Mouse (Mus musculus) ZHBTc4 (cell line): Measurements from ENCODE around the gene Tlx2.

ENCODE experiments used
- DNase-seq: peaks from one replicate; pipeline ENCODE4 v3.0.0-alpha.2; 2011; ENCODE audit warnings: low read depth, low spot score

Tlx2 gene

DNA sequence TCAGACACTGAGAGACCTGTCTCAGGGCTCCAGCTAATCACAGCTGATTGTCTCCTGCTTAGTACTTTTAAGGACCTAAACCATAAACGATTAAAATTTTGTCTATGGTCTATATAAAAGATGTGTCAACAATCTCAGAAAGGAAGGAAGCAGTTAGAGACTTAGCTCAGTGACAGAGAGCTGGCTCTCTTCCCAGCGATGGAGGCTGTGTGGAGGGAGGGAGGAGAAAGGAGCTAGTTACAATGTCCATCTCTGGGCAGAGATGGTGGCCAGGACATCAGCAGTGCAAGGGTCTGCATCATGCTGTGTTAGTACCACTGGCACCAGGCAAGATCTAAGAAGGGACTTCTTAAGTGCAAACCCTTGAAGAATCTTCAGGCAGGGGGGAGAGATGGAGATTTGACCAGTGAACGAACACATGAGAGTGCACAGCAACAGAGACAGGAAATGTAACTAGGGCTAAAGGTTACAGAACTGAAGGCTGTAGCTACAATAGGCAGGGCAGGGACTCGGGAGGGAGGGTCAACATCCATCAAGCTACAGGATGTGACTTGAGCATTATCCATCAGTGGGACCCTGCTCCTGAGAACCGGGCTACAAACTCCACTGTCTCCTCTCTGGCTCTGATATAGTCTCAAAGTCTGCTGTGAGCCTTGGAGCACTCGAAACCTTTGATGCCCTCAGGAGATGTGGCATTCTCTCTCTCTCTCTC lies 22.5 kb upstream of the Tlx2 start:
- DNase-seq, result no peak

DNA sequence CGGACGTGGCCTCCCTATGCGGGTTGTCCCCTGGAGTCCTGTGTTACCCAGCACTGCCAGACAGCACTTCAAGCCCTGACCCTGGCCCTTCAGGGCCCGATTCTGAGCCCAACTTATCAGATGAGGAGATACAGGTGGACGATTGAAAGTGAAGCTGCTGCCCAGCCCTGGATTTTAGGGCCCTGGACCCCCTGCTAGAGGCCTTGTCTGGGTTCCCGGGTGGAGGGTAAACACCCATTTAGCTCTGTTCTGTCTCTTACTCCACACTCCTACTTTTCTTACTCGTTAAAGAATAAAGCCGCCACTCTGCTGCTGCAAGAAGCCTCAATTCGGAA lies 17.8 kb upstream of the Tlx2 start:
- DNase-seq, result peak; percentile 14

DNA sequence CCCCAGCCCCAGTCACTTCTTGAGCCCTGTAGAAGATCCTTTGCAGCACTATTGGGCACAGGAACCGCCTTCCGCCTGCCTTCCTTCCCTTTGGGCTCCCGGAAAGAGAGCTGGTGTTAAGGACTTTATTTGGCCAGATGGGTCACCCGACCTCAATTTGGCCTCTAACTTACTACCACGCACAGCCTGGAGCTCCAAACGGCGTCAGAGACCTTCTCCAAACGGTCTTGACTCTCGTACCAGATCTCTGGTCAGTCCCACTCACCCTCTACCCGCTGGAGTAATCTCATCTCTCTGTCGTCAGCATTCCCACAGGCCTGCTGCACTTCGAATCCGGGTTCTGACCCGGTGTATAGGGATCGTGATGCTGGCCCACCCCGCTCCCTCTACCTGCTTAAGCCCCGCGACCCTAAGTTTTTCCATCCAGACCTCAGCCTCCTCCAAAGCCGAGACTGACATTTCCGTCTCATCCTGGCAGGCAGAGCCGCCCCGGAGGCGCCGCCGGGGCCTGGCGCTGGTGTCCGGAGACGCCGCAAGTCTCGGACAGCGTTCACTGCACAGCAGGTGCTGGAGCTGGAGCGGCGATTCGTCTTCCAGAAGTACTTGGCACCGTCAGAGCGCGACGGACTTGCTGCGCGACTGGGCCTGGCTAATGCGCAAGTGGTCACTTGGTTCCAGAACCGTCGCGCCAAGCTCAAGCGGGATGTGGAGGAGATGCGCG lies 17.3 kb upstream of the Tlx2 start:
- DNase-seq, result peak; percentile 61

- DNase-seq, result peak; percentile 45
These were observed 16.3 kb upstream of the Tlx2 start, which contains the start of gene Lbx2 for GRCm38 (mm10) chr6:83086121-83087035. Lbx2 (plus strand) TSS chr6:83086367.

DNA sequence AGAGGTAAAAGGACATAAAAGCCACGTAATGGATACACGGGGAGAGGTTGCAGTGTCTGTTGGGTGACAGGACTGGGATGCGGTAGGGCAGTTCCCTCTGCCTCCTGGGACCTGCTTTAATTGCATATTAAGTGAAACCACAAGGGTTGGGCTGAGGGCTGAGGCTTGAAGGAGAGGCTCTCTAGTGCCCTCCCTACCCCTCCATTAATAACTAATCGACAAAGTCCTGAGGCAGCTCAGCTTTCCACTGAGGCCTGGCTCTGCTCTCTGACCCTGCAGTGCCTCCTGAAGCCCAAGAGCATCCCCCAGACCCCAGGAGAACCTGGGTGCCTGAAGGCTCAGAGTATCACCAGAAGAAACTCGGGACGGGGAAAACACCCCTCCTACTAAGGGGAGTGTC lies 14.4 kb upstream of the Tlx2 start:
- no peak for DNase-seq

- DNase-seq, result no peak
These were observed 13.4 kb upstream of the Tlx2 start for GRCm38 (mm10) chr6:83083497-83083896.

DNA sequence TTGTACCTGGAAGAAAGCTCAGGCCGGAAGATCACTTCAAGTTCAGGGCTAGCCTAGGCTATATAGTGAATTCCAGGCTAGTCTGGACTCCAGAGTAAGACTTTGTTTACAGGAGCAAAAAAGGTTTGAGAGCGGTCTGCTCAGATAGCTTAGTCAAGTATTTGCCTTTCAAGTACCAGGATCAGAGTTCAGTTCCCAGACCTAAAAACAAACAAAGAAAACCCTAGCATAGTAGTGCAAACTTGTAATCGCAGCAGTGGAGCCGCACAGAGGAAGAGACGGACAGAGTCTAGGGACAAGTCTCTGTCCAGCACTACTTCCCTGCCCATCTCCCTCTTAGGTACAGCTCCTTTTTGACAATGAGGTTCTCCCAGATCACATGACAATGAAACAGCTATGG lies 10.1 kb upstream of the Tlx2 start:
- no peak for DNase-seq

GRCm38 (mm10) chr6:83078324-83078858 lies 8.3 kb upstream of the Tlx2 start:
- peak; percentile 98 for DNase-seq

GRCm38 (mm10) chr6:83077630-83078323 lies 7.7 kb upstream of the Tlx2 start, which contains the start of gene Pcgf1:
Pcgf1 (plus strand) TSS chr6:83077869.
- no peak for DNase-seq

DNA sequence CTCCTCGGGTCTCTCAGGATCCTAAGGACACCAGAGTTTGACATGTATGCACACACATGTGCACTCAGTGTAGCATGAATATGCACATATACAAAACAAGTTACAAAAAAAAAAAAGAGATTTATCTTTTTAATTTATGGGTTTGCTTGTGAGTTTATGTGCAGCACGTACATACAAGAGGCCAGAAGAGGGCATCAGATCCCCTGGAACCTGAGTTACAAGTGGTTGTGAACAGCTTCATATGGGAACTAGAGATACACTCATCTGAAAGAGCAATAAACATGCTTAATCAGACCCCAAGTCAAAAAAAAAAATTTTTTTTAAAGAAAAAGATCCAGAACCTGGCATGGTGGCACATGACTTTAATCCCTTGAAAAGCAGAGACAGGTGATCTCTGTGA lies 4.9 kb upstream of the Tlx2 start:
- no peak for DNase-seq

DNA sequence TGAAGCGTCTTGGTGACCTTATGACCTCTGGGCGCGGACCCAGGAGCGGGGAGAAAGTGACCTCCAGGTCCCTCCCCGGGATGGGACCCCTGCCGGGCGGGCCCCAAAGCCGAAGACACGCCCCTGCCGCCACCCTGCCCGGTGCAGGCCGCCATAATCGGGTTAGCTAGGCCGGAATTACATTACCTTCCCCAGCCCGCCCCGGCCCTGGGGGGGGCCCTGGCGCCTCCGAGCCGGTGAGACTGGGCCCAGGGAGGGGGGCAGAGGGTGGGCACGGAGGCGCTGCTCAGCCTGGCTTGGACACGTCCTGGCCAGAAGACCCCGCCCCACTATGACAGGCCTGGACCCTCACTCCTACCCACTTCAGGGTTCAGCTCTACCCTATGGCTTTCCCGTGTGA lies 1.1 kb upstream of the Tlx2 start:
- peak; percentile 27 for DNase-seq

GRCm38 (mm10) chr6:83070311-83071219 lies 472 bp upstream of the Tlx2 start:
- peak; percentile 81 for DNase-seq

DNA sequence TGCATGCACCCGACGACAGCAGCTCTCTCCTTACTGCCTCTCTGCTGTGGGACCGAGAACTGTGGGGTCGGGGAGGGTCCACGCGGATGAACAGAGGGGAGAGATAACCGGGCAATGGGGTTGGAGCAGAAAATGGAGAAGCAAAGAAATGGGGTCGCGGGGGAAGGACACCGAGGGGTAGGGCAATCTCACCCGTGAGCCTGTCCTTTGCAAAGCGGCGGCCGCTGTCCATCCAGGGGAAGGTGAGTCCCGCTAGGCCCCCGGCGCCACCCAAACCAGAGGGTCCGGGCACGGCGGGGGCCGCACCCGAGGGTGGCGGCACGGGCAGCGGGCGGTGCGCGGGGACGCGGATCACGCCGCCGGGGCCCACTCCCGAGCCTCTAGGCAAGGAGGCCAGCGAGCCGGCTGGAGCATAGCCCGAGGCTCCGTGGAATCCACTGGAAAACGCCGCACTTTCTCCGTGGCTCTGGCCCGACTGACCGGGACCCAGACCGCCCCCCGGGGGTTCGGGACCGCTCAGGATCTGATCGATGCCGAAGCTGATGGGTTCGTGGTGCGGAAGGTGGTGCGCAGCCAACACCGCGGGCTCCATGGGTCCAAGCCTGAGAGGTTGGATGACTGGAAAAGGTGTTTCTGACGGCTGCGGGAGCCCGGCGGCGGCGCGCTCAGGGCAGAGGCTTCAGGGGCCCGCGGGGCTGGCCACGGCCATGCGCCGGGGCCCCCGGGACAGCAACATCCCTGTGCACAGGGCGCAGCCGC lies 426 bp downstream of the Tlx2 start:
- peak; percentile 52 for DNase-seq

DNA sequence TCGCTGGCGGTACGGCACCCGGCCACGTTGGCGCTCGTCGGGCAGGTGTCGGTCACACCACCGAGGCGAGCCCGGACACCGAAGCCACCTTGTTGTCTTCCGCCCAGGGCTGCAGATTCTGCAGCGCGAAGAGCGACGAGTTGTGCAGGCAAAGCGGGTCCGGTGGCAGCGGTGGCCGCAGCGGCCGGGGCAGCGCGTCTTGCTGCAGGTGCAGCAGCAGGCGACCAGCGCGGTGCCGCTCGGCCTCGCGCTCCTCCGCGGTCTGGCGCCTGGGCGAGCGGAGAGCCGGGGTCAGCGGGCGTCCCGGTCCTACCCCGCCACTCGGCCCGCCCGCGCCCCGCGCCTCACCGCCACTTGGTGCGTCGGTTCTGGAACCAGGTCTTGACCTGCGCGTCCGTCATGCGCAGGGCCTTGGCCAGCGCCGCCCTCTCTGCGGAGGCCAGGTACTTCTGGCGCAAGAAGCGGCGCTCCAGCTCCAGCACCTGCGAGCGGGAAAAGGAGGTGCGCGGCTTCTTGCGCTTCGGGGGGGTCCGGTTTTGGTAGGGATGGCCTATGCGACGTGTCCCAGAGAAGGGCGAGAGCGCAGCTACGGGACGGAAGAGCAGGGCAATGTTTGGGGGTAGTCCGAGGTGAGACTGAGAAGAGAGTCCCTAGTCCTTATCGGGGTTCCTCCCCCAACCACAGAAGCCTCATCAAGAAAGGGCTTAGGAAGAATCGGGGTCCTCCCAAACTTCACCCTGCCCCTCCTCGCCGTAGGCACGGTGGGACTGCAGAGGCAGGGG lies 1.2 kb downstream of the Tlx2 start:
- DNase-seq, result peak; percentile 47

GRCm38 (mm10) chr6:83068221-83068620 lies 1.9 kb downstream of the Tlx2 start:
- peak; percentile 62 for DNase-seq

DNA sequence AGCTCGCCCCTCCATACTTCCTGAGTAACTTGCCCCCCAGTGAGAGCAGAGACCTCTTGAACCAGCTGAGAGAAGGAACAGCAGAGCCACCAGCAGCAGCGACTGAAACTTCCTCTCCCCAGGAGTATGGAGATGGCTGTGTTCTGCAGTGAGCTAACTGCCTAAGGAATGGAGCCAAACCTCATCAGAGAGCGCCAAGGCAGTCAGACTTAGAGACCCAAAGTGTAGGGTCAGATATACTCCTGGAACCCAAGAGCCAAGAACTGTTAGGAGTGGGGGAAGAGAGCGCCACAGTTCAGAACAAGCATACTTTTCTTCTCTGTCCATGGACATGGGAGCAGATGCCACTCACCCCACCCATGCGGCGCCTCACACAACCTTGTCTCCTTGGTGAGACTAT lies 3.7 kb downstream of the Tlx2 start:
- peak; percentile 63 for DNase-seq

- peak; percentile 38 for DNase-seq
These were observed 4.1 kb downstream of the Tlx2 start for GRCm38 (mm10) chr6:83065995-83066394.

DNA sequence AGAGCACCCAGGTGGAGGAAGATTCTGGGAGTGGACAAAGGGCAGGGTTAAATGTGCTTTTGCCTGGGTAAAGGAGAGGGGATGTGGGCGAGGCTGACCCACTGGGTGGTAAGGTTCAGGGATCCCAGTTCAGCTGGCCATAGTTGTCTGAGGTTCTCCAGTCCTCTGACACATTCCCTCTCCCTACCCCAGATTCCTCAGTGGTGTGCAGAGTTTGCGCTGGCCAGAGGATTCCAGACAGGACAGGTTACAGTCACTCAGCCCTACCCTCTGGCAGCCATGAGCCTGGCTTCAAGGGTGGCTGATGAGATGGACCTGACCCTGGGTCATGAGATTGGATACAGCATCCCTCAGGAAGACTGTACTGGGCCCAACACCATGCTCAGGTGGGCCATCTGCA lies 11.4 kb downstream of the Tlx2 start:
- DNase-seq, result no peak

- DNase-seq, result peak; percentile 90
These were observed 12.3 kb downstream of the Tlx2 start, which contains the start of gene Dqx1 for GRCm38 (mm10) chr6:83057790-83058189. Dqx1 (plus strand) TSS chr6:83057844.
